Mouse (Mus musculus): ENCODE measurements around the gene Hip1r.

Gene Hip1r

GRCm38 (mm10) chr5:123997211-123997751 lies 23.9 kb downstream of the Hip1r start:
- DNase-seq (ENCODE audit: low read depth, low spot score) = no peak
- Histone ChIP-seq H3K27me3 (ENCODE audit: control insufficient read depth, insufficient read depth, low read length, poor library complexity, severe bottlenecking) (no peaks in the 10 kb centered on the region), H3K36me3 (ENCODE audit: control insufficient read depth, insufficient read depth, low read length, poor library complexity, severe bottlenecking) (peaks cover 27% of the 10 kb centered on the region)

GRCm38 (mm10) chr5:123997811-123998210 lies 24.4 kb downstream of the Hip1r start:
- Histone ChIP-seq H3K36me3 (ENCODE audit: control insufficient read depth, insufficient read depth, low read length, poor library complexity, severe bottlenecking) (peaks cover 27% of the 10 kb centered on the region), H3K27me3 (ENCODE audit: control insufficient read depth, insufficient read depth, low read length, poor library complexity, severe bottlenecking) (no peaks in the 10 kb centered on the region)
- DNase-seq (ENCODE audit: low read depth, low spot score) = no peak

- DNase-seq (ENCODE audit: low read depth, low spot score) = no peak
- H3K27me3 ChIP-seq (ENCODE audit: control insufficient read depth, insufficient read depth, low read length, poor library complexity, severe bottlenecking) = no peaks in the 10 kb centered on the region
- peaks cover 27% of the 10 kb centered on the region for H3K36me3 ChIP-seq (ENCODE audit: control insufficient read depth, insufficient read depth, low read length, poor library complexity, severe bottlenecking)
These were observed 24.9 kb downstream of the Hip1r start for GRCm38 (mm10) chr5:123998370-123998769.

- H3K27me3 ChIP-seq (ENCODE audit: control insufficient read depth, insufficient read depth, low read length, poor library complexity, severe bottlenecking) = no peaks in the 10 kb centered on the region
- peaks cover 30% of the 10 kb centered on the region for H3K36me3 ChIP-seq (ENCODE audit: control insufficient read depth, insufficient read depth, low read length, poor library complexity, severe bottlenecking)
- DNase-seq (ENCODE audit: low read depth, low spot score) = peak; percentile 91
These were observed 27.4 kb downstream of the Hip1r start for GRCm38 (mm10) chr5:124000824-124001223.

- Histone ChIP-seq H3K27me3 (ENCODE audit: control insufficient read depth, insufficient read depth, low read length, poor library complexity, severe bottlenecking) (no peaks in the 10 kb centered on the region), H3K36me3 (ENCODE audit: control insufficient read depth, insufficient read depth, low read length, poor library complexity, severe bottlenecking) (peaks cover 32% of the 10 kb centered on the region)
- DNase-seq (ENCODE audit: low read depth, low spot score) = no peak
These were observed 27.8 kb downstream of the Hip1r start for GRCm38 (mm10) chr5:124001274-124001673.

- no peak for DNase-seq (ENCODE audit: low read depth, low spot score)
- Histone ChIP-seq H3K36me3 (ENCODE audit: control insufficient read depth, insufficient read depth, low read length, poor library complexity, severe bottlenecking) (peaks cover 26% of the 10 kb centered on the region), H3K27me3 (ENCODE audit: control insufficient read depth, insufficient read depth, low read length, poor library complexity, severe bottlenecking) (no peaks in the 10 kb centered on the region)
These were observed 29.4 kb downstream of the Hip1r start for GRCm38 (mm10) chr5:124002876-124003275.

GRCm38 (mm10) chr5:124003375-124003774 lies 29.9 kb downstream of the Hip1r start:
- no peaks in the 10 kb centered on the region for H3K27me3 ChIP-seq (ENCODE audit: control insufficient read depth, insufficient read depth, low read length, poor library complexity, severe bottlenecking)
- peaks cover 27% of the 10 kb centered on the region for H3K36me3 ChIP-seq (ENCODE audit: control insufficient read depth, insufficient read depth, low read length, poor library complexity, severe bottlenecking)
- DNase-seq (ENCODE audit: low read depth, low spot score) = no peak

- no peaks in the 10 kb centered on the region for H3K27me3 ChIP-seq (ENCODE audit: control insufficient read depth, insufficient read depth, low read length, poor library complexity, severe bottlenecking)
- no peak for DNase-seq (ENCODE audit: low read depth, low spot score)
- H3K36me3 ChIP-seq (ENCODE audit: control insufficient read depth, insufficient read depth, low read length, poor library complexity, severe bottlenecking) = peaks cover 27% of the 10 kb centered on the region
These were observed 31.1 kb downstream of the Hip1r start for GRCm38 (mm10) chr5:124004356-124005150.

GRCm38 (mm10) chr5:124005151-124005500 lies 31.7 kb downstream of the Hip1r start:
- Histone ChIP-seq H3K27me3 (ENCODE audit: control insufficient read depth, insufficient read depth, low read length, poor library complexity, severe bottlenecking) (no peaks in the 10 kb centered on the region), H3K36me3 (ENCODE audit: control insufficient read depth, insufficient read depth, low read length, poor library complexity, severe bottlenecking) (peaks cover 28% of the 10 kb centered on the region)
- DNase-seq (ENCODE audit: low read depth, low spot score) = no peak

- Histone ChIP-seq H3K27me3 (ENCODE audit: control insufficient read depth, insufficient read depth, low read length, poor library complexity, severe bottlenecking) (no peaks in the 10 kb centered on the region), H3K36me3 (ENCODE audit: control insufficient read depth, insufficient read depth, low read length, poor library complexity, severe bottlenecking) (peaks cover 25% of the 10 kb centered on the region)
- no peak for DNase-seq (ENCODE audit: low read depth, low spot score)
These were observed 32.2 kb downstream of the Hip1r start for GRCm38 (mm10) chr5:124005591-124005990.

GRCm38 (mm10) chr5:124006082-124006873 lies 32.9 kb downstream of the Hip1r start:
- H3K36me3 ChIP-seq (ENCODE audit: control insufficient read depth, insufficient read depth, low read length, poor library complexity, severe bottlenecking) = peaks cover 21% of the 10 kb centered on the region
- H3K27me3 ChIP-seq (ENCODE audit: control insufficient read depth, insufficient read depth, low read length, poor library complexity, severe bottlenecking) = no peaks in the 10 kb centered on the region
- no peak for DNase-seq (ENCODE audit: low read depth, low spot score)

GRCm38 (mm10) chr5:124006891-124007491 lies 33.6 kb downstream of the Hip1r start:
- no peak for DNase-seq (ENCODE audit: low read depth, low spot score)
- no peaks in the 10 kb centered on the region for H3K27me3 ChIP-seq (ENCODE audit: control insufficient read depth, insufficient read depth, low read length, poor library complexity, severe bottlenecking)
- peaks cover 18% of the 10 kb centered on the region for H3K36me3 ChIP-seq (ENCODE audit: control insufficient read depth, insufficient read depth, low read length, poor library complexity, severe bottlenecking)

GRCm38 (mm10) chr5:124010077-124010476 lies 36.6 kb downstream of the Hip1r start:
- no peak for DNase-seq (ENCODE audit: low read depth, low spot score)
- peaks cover 12% of the 10 kb centered on the region for H3K36me3 ChIP-seq (ENCODE audit: control insufficient read depth, insufficient read depth, low read length, poor library complexity, severe bottlenecking)
- H3K27me3 ChIP-seq (ENCODE audit: control insufficient read depth, insufficient read depth, low read length, poor library complexity, severe bottlenecking) = no peaks in the 10 kb centered on the region

- H3K27me3 ChIP-seq (ENCODE audit: control insufficient read depth, insufficient read depth, low read length, poor library complexity, severe bottlenecking) = no peaks in the 10 kb centered on the region
- no peak for DNase-seq (ENCODE audit: low read depth, low spot score)
- H3K36me3 ChIP-seq (ENCODE audit: control insufficient read depth, insufficient read depth, low read length, poor library complexity, severe bottlenecking) = peaks cover 10% of the 10 kb centered on the region
These were observed 37.7 kb downstream of the Hip1r start for GRCm38 (mm10) chr5:124010910-124011655.

Measured in splenic B cell, adult 2 months (primary cell).